Mouse (Mus musculus): ENCODE measurements at regions not wholly inside any gene's neighbourhood (a gene's known extent, or its start where the extent isn't known, plus 50 kb on each side); places are given as distances from the start of the nearest gene placed in this dataset.

DNA sequence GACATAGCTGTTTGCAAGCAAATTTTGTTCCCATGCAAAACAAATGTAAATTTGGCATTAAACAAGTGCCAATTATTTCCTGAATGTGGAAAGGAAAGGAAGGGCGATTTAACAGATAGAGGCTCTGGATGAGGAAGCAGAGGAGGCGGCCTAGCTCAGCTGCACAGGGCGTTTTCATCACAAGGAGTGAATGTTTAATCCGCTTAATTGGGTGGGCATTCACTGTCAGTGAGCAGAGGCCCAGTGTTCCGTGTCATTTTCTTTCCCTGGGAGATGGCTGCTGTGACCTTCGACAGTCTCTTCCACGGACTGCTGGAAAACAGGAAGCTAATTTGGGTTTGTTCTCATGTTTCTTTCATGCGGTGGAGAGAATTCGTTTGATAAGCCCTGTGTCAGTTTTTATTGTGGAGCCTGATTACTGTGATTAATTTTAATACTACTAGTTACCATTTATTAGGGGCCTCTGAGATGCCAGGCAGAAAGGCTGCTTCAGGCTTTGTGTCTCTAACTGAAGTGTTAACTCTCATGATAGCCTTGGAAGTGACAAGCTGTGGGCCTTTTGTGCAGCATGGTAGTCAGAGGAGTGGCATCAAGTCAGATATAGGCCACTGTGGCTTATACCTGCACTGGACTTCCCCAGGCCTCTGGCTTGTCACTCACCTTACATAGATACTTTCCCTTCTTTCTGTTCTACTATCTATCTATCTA, 700.6 kb upstream of the Tmpo start:
- no peak for DNase-seq

GRCm38 (mm10) chr10:91875450-91875849, 694.3 kb upstream of the Tmpo start:
- no peak for DNase-seq

DNA sequence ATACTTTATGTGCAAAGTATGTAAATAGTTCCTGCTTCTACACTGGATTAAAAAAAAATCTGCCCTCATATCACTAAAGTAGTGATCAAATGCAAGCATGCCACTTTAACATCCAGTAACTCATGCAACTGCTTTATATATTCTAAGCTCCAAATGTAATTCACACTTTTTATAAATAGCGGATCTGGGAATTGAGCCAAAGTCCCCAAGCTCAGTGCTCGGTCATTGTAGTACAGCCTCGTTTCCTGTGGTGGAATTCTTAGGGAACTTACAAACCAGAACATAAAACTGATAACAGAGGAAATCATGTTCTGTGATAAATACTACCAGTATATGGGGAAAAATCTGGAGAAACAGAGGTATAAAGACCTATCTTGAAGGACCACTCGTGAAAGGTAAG, 690.1 kb upstream of the Tmpo start:
- DNase-seq: no peak

DNA sequence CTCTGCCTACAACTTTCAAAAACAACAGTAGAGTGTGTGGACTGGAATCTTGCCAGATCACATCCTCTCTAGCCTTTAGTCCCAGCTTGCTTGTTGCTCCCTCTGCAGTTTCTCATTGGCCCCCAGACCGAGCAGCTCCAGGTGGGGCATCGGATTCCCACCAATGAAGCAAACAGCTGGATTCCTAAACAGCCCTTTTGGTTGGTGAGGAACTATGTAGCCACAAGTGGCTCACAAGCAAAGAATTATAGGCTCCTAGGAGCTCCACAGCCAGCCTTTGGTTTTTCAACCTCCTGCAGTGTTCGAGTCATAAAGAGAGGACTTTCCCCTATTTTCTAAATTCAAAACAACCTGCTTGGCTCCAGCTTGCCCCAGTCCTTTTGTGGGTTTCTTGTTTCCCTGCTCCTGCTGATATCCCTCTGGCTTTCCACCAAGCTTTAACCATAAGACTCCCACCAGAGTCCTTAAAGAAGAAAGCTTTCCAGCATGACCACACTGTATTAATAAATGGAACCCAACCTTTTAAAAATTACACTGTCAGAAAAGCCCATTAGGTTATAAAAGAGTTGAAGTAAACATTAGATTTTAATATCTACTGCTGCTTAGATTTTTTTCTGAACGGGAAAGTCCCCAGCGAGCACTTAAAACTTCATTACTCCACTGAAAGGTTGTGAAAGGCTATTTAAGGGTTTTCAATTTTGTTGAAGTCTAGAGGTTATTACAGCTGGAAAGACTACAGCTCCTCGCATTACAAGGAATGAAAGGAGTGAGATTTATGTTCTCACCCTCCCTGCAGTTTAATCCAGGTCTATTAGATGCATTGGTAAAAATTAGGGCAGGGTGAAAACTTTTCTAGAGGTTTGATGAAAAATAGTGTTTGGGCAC, 677.8 kb upstream of the Tmpo start:
- DNase-seq: no peak

DNA sequence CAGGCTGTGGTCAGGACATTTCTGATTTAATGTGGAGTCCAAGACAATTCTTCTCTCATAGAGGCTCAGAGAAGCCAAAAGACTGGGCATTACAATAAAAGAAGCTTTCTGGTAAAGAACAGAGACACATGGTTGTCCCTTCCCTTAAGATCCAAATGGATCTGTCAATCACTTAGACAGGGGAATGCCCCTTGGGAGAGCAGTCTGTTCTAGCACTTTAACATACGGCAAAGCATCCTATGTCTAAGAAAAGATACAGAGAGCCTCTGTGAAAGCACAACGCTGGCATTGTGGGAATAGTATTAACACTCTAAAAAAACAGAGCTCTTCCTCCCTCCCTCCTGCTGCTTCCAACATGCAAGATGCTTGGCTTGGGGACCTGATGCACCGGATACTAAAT, 646.0 kb upstream of the Tmpo start:
- DNase-seq: no peak

GRCm38 (mm10) chr10:91823499-91823898, 642.4 kb upstream of the Tmpo start:
- DNase-seq: no peak

DNA sequence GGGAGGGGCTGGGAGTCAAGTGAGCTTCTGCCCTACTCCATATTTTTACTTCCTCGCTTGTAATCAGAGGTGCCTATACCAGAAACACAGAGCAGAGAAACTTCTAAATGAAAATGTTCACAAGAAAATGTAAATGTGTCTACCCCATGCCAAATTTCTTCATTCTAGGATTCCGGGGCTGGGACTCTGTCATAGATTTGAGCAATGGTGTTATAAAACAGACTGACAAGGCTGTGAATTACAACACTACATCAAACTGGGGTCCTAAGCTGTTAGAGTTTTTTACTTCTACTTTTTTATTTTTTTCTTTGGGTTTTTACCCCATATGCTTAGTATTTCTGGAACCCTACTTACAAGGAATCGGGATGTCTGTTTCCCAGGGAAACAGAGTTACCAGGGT, 623.8 kb upstream of the Tmpo start:
- no peak for DNase-seq
